Mouse (Mus musculus) kidney, embryonic 14.5 days (tissue): ENCODE measurements around the gene Fignl1. TPM values are rescaled to one million over a fixed set of nuclear protein-coding genes. Genes with fewer than 3 reads are reported as not detected.

Experiments
- ATAC-seq: fragments of 200-750 bp; cut with Nextera tagmentation; 2 replicates; pipeline ENCODE4 v1.8.0; 2017; ENCODE audit warnings: moderate number of reproducible peaks, mild to moderate bottlenecking, moderate TSS enrichment, moderate library complexity; ENCODE audit not compliant: low FRiP score, low TSS enrichment
- H3K27ac ChIP-seq: fragments of 300-500 bp; sonication (generic); 2 replicates; pipeline ENCODE4 v1.5.1; 2014; ENCODE audit warnings: low read depth, mild to moderate bottlenecking, low read length, moderate library complexity, mixed read lengths
- H3K27me3 ChIP-seq: fragments of 300-500 bp; sonication (generic); 2 replicates; pipeline ENCODE4 v1.6.1; 2014; ENCODE audit warnings: mild to moderate bottlenecking, low read length; ENCODE audit not compliant: control insufficient read depth, insufficient read depth
- H3K36me3 ChIP-seq: fragments of 300-500 bp; sonication (generic); 2 replicates; pipeline ENCODE4 v1.6.1; 2014; ENCODE audit warnings: low read length, mixed read lengths; ENCODE audit not compliant: control insufficient read depth, insufficient read depth
- H3K4me1 ChIP-seq: fragments of 300-500 bp; sonication (generic); 2 replicates; pipeline ENCODE4 v1.6.1; 2014; ENCODE audit warnings: low read length, mixed read lengths; ENCODE audit not compliant: control insufficient read depth, insufficient read depth
- H3K4me2 ChIP-seq: fragments of 300-500 bp; sonication (generic); replicated peaks from 2 replicates; pipeline ENCODE4 v1.6.1; 2014; ENCODE audit warnings: low read depth, mild to moderate bottlenecking, low read length
- H3K4me3 ChIP-seq: fragments of 300-500 bp; sonication (generic); 2 replicates; pipeline ENCODE4 v1.5.1; 2014; ENCODE audit warnings: mild to moderate bottlenecking, low read length
- H3K9ac ChIP-seq: fragments of 300-500 bp; sonication (generic); 2 replicates; pipeline ENCODE4 v1.6.1; 2014; ENCODE audit warnings: low read depth, mild to moderate bottlenecking, low read length, moderate library complexity
- H3K9me3 ChIP-seq: fragments of 300-500 bp; sonication (generic); 2 replicates; pipeline ENCODE4 v1.6.1; 2016; ENCODE audit warnings: low read length; ENCODE audit not compliant: control insufficient read depth
- WGBS: fragments of 180-500 bp; shearing (Covaris S2); extraction: QIAGEN DNeasy Blood & Tissue Kit; methylation state at CpG from one replicate; pipeline ENCODE4 v1.1.7; 2014; 5-methylcytosine and 5-hydroxymethylcytosine counted together
- polyA plus RNA-seq: library from polyadenylated mRNA; unstranded; fragments of >200 nt; fragmentation: Nextera tagmentation; extraction: Ambion mirVana; gene quantifications from 2 replicates; pipeline ENCODE4 v1.2.1, GENCODE M21; 2014

Gene Fignl1
- polyA plus RNA-seq, 1 experiment from 2014 or later, result 85.4 TPM

DNA sequence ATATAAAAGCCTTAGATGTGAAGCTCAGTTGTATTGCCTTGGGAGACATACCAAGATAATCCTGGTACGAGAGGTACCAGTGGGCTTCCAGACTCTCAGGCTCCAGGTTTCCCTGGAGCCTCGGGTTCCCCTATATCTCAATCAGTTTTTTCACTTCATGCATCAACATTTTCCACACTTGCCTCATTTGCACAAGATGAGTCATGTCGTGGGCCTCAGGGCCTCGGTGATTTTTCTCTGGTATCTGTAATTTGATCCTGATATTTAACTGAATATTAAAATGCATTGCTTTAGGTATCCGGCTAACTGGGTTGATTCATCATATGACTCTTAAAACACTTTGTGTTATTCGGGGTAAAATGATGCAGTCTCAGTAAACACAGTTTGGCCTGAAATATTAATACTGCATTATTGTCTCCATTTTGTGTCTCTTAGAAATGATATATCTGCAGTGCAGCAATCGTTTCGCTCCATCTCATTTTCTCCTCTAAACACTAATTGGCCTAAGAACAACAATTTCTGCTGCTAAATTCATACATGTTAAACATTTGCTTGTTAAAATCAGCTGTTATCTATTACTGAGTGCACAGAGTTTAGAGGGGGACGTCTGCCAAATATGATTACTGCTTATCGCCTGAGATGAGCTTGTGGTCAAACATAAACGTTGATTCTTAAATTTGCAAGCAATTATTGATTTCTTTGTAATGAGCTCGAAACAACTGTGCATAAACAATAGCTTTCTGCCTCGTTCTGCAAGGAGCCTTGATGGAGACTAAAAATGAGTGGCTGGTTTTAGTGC is 41.0 kb upstream of the Fignl1 start:
- Histone ChIP-seq H3K27ac (no peak overlapping the region), H3K4me1 (peaks cover 8% of the 10 kb centered on the region; the same call in 1 of the 2 replicates), H3K9me3 (no peaks in the 10 kb centered on the region), H3K27me3 (no peaks in the 10 kb centered on the region), H3K36me3 (no peaks in the 10 kb centered on the region), H3K4me3 (no peak overlapping the region), H3K4me2 (no peak overlapping the region), H3K9ac (no peak overlapping the region)
- ATAC-seq, result no peak
- WGBS, result 78% methylated on average over 13 of the region's 13 CpGs

DNA sequence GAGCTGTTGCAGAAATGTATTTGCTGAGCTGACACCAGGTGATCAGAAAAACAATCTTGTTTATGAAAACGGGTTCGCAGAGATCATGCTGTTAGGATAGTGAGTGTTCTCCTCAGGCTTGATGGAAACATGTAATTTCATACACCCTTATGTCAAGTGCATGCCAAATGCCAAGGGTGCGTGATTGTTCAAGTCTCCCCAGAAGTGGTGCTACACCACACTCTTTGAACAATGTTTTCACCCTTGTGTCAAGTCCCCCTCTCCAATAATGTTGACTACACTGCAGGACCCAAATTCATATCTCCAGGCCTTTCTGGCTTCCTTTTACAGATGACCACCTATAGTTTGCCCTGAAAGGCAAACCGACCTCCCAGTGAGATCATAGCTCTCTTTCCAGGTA is 39.7 kb upstream of the Fignl1 start:
- Histone ChIP-seq H3K4me2 (no peak overlapping the region), H3K4me3 (no peak overlapping the region), H3K36me3 (no peaks in the 10 kb centered on the region), H3K9ac (no peak overlapping the region), H3K9me3 (no peaks in the 10 kb centered on the region), H3K4me1 (peaks cover 15% of the 10 kb centered on the region), H3K27me3 (no peaks in the 10 kb centered on the region), H3K27ac (no peak overlapping the region)
- no peak for ATAC-seq
- 93% methylated on average over 4 of the region's 4 CpGs for WGBS

DNA sequence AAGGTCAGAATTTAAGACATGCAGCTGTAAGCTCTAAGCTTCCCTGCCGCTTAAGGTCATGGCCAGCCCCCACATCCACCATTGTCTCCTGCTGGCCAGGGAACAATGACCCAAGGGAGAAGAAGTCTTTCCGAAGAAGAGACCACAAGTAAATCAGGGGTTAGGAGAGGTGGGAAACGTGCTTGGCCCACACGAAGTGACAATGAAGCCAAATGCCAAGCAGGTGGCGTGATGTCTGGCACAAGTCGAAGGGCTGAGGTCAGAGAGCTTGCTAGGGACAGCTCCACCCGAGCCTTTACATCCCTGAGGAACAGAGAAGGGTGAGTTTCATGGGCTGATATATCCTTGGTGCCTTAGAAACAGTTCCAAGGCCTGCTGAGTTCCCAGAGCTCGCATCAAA is 36.3 kb upstream of the Fignl1 start:
- Histone ChIP-seq H3K4me3 (no peak overlapping the region), H3K36me3 (no peaks in the 10 kb centered on the region), H3K9ac (no peak overlapping the region), H3K4me2 (no peak overlapping the region), H3K27me3 (no peaks in the 10 kb centered on the region), H3K4me1 (peaks cover 17% of the 10 kb centered on the region), H3K9me3 (no peaks in the 10 kb centered on the region), H3K27ac (peak overlapping the region; percentile 69)
- 49% methylated on average over 8 of the region's 8 CpGs for WGBS
- no peak for ATAC-seq

DNA sequence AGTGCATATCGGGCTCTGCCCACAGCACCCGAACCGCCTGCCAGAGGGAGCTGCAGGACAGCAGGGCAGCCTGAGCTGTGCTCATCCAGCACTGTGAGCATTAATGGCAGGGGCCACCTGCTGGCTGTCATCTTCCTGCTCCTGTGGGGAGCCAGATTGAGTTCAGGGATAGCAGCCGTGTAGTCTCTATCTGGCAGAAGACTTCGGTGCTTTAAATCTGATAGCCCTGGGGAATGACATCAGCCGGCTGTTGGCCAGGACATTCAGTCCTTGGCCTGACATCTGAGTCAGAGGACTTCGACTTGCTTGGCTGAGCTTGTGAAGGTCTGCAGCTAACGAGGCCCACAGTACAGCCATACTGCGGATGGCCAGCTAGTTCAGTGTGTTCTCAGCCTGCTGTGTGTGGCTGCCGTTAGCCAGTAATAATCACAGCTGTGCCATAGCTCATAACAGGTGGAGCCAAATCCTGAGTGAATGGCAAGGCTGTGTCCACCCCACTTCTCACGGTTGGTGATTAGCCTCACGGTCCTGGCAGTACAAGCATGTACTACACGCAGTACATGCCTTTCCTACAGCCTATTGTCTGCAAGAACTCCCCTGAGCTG is 35.7 kb upstream of the Fignl1 start:
- H3K9ac ChIP-seq, result no peak overlapping the region
- no peaks in the 10 kb centered on the region for H3K9me3 ChIP-seq
- no peak overlapping the region for H3K4me3 ChIP-seq
- peaks cover 17% of the 10 kb centered on the region for H3K4me1 ChIP-seq
- peak; percentile 97 for ATAC-seq
- no peaks in the 10 kb centered on the region for H3K27me3 ChIP-seq
- 25% methylated on average over 13 of the region's 13 CpGs for WGBS
- no peaks in the 10 kb centered on the region for H3K36me3 ChIP-seq
- H3K27ac ChIP-seq, result peak overlapping the region; percentile 69
- no peak overlapping the region for H3K4me2 ChIP-seq

DNA sequence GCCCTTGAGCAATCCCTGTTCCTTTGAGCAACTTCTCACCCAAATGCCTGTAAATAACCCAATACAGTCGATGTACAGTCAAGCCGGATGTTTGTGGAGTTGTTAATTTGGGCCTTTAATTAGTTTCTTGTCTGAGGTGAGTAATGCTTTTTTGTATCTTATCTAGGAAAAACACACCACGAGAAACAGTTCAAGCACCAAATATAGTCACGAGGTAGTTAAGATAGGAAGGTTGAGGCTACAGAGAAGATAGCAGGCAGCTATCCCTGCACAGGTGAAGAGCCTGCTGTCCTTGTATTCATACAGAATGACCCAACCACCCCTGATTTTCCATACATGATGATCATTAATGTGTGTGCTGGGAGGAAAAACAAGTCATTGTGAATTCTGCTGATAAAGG is 32.8 kb upstream of the Fignl1 start:
- no peak overlapping the region for H3K4me2 ChIP-seq
- H3K9me3 ChIP-seq, result no peaks in the 10 kb centered on the region
- ATAC-seq, result no peak
- no peaks in the 10 kb centered on the region for H3K27me3 ChIP-seq
- no peak overlapping the region for H3K9ac ChIP-seq
- H3K36me3 ChIP-seq, result no peaks in the 10 kb centered on the region
- no peak overlapping the region for H3K27ac ChIP-seq
- H3K4me3 ChIP-seq, result no peak overlapping the region
- whole genome bisulfite sequencing, result 57% methylated on average over 4 of the region's 4 CpGs
- peaks cover 27% of the 10 kb centered on the region for H3K4me1 ChIP-seq

DNA sequence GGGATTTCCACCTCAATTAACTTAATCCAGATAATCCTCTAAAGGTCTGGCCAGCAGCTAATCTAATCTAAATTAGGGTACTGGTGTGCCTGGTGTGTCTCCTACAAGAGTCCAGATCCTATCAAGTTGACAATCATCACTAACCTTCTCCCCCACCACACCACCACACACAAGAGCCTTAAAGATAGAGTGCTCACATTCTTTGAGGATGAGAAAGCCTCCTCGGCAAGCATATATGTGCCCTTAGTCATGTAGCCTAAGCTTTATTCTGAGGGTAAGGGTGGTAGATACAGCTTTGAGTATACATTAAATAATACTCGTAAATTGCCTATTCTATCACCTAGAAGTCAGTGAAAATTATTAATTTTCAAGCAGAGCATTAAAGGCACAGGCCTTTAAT is 32.0 kb upstream of the Fignl1 start:
- H3K4me2 ChIP-seq, result no peak overlapping the region
- no peak for ATAC-seq
- no peaks in the 10 kb centered on the region for H3K9me3 ChIP-seq
- H3K4me3 ChIP-seq, result no peak overlapping the region
- WGBS, result 88% methylated on average over 2 of the region's 2 CpGs
- H3K27me3 ChIP-seq, result no peaks in the 10 kb centered on the region
- no peaks in the 10 kb centered on the region for H3K36me3 ChIP-seq
- H3K9ac ChIP-seq, result no peak overlapping the region
- peaks cover 31% of the 10 kb centered on the region for H3K4me1 ChIP-seq
- no peak overlapping the region for H3K27ac ChIP-seq

DNA sequence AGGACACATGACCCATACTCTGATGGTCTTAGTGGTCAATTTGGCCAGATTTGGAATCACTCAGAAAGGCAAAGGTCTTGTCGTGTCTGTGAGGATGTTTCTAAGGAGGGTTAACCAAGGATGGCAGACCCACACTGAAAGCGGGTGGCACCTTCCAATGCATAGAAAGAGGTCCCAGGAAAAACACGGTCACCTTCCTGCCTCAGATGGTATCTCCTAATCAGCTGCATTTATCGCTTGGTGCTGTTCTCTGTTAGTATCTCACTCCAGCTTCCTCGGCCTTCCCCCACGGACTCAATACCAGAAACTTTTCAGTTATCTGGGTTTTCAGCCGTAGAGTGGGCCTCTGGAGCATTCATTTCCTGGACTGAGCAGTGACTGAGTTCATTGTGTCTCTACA is 31.1 kb upstream of the Fignl1 start:
- no peaks in the 10 kb centered on the region for H3K27me3 ChIP-seq
- WGBS, result 86% methylated on average over 7 of the region's 7 CpGs
- ATAC-seq, result no peak
- no peaks in the 10 kb centered on the region for H3K36me3 ChIP-seq
- H3K9ac ChIP-seq, result no peak overlapping the region
- no peak overlapping the region for H3K4me3 ChIP-seq
- H3K9me3 ChIP-seq, result no peaks in the 10 kb centered on the region
- H3K4me2 ChIP-seq, result no peak overlapping the region
- no peak overlapping the region for H3K27ac ChIP-seq
- H3K4me1 ChIP-seq, result peaks cover 32% of the 10 kb centered on the region

DNA sequence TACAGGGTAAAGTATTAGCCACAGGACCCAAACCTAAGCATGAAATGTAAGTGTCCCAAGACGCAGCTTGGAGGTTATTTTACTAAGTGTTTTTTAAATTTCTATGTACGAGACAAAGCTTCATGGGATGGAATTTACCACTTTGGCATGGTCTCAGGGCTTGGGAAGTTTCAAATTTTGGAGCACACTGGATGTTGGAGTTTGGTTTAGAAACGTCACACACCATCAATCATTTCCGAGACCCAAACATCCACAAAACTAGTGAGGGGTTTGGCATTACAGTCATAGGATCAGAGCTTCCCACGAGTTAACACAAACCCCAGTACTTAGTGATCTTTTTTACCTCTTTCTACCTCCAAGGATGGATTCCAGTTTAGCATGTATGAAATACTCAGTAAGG is 28.6 kb upstream of the Fignl1 start:
- WGBS, result 54% methylated on average over 5 of the region's 5 CpGs

DNA sequence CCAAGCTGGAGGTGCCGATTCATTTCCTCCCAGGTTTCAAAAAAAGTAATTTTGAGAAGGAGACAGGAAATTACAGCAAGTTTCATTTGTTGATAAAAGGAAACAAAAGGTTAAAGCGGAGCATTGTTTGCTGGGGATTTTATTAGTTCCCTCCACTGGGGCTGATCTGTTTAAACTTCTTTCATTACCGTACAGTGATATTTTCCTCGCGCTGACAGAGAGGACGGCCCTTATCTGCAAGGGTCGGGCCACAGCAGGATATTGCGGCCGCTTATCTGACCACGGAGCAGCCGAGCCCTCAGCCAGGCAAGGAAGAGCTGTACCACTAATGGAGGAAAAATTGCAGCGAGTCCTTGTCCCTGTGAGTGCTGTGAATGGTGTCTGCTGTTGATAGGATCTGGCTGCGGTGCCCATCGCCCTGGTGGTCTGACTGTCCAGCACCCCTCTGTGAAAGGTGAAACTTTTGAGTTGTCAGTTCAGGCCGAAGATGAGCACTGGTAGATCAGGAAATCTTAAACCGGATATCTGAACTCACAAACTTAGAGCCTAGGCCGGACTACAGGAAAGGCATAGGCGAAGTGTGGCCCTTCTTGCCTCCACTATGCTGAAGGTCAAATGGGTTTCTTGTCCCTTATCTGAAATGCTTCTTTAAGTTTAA is 28.1 kb upstream of the Fignl1 start:
- no peak overlapping the region; the same call in 1 of the 2 replicates for H3K4me3 ChIP-seq
- no peak overlapping the region for H3K9ac ChIP-seq
- H3K36me3 ChIP-seq, result no peaks in the 10 kb centered on the region
- H3K4me2 ChIP-seq, result peak overlapping the region; percentile 26
- no peaks in the 10 kb centered on the region for H3K27me3 ChIP-seq
- H3K27ac ChIP-seq, result peak overlapping the region; percentile 71
- peaks cover 34% of the 10 kb centered on the region for H3K4me1 ChIP-seq
- no peaks in the 10 kb centered on the region for H3K9me3 ChIP-seq
- WGBS, result 21% methylated on average over 18 of the region's 18 CpGs
- ATAC-seq, result peak; percentile 46; the same call in 1 of the 2 replicates

More for the DNA sequence above, 28.6 kb upstream of the Fignl1 start:
- no peak for ATAC-seq
- no peaks in the 10 kb centered on the region for H3K27me3 ChIP-seq
- peaks cover 29% of the 10 kb centered on the region for H3K4me1 ChIP-seq
- H3K27ac ChIP-seq, result peak overlapping the region; percentile 71; the same call in 1 of the 2 replicates
- no peak overlapping the region; the same call in 1 of the 2 replicates for H3K4me2 ChIP-seq
- H3K4me3 ChIP-seq, result no peak overlapping the region
- H3K9me3 ChIP-seq, result no peaks in the 10 kb centered on the region
- H3K36me3 ChIP-seq, result no peaks in the 10 kb centered on the region
- no peak overlapping the region for H3K9ac ChIP-seq
